In genomic region chr19:5422895-5423443, GRCm38 (mm10) we compare ENCODE assay signal across 8 mouse cellular contexts. TPM values are rescaled to one million over a fixed set of nuclear protein-coding genes. Genes with fewer than 3 reads are reported as not detected.
DNase-seq lines count a peak whose midpoint lies in the region; ATAC-seq and TF ChIP-seq lines count a peak whose summit lies in the region.

No protein-coding gene starts in this region.

- peaks cover 30% of the 10 kb centered on the region for H3K4me1 ChIP-seq in heart, embryonic 10.5 days
- peaks cover 32% of the 10 kb centered on the region for H3K4me1 ChIP-seq in thymus, adult 2 months (replicated peaks; ENCODE audit: control insufficient read depth, insufficient read depth, low read length)
- peaks cover 19% of the 10 kb centered on the region for H3K4me1 ChIP-seq in limb, embryonic 14.5 days (ENCODE audit: control insufficient read depth, insufficient read depth, low read length)

- TF ChIP-seq POLR2A in thymus, adult 2 months (IDR thresholded peaks at IDR 0.05; ENCODE audit: control insufficient read depth, extremely low read depth, insufficient read depth, low read length, poor library complexity): no peak
- no peak for TF ChIP-seq POLR2A in limb, embryonic 14.5 days (IDR thresholded peaks at IDR 0.05; ENCODE audit: borderline replicate concordance, extremely low read depth, insufficient read depth, insufficient read length)

- H3K27ac ChIP-seq in heart, embryonic 10.5 days: no peak overlapping the region
- no peak overlapping the region for H3K27ac ChIP-seq in thymus, adult 2 months (ENCODE audit: control insufficient read depth, insufficient read depth, low read length)
- no peak overlapping the region for H3K27ac ChIP-seq in limb, embryonic 14.5 days (replicated peaks; ENCODE audit: low read depth, low read length)

- H3K27me3 ChIP-seq in heart, embryonic 10.5 days (ENCODE audit: insufficient read depth, poor library complexity, severe bottlenecking): no peaks in the 10 kb centered on the region
- H3K27me3 ChIP-seq in thymus, adult 2 months (ENCODE audit: control insufficient read depth, insufficient read depth, low read length): no peaks in the 10 kb centered on the region
- H3K27me3 ChIP-seq in limb, embryonic 14.5 days (ENCODE audit: control insufficient read depth, insufficient read depth, low read length): no peaks in the 10 kb centered on the region

- H3K36me3 ChIP-seq in heart, embryonic 10.5 days: peaks cover 55% of the 10 kb centered on the region
- H3K36me3 ChIP-seq in thymus, adult 2 months (ENCODE audit: control insufficient read depth, insufficient read depth, low read length): 0 out of 2 replicates have a peak, but pooled peaks cover 11% of the 10 kb centered on the region
- H3K36me3 ChIP-seq in limb, embryonic 14.5 days (ENCODE audit: control insufficient read depth, insufficient read depth, low read length): peaks cover 58% of the 10 kb centered on the region

- 0 out of 2 replicates have a peak overlapping the region, but pooled peaks have one; percentile 83 for H3K9ac ChIP-seq in limb, embryonic 14.5 days (ENCODE audit: low read depth, low read length, severe bottlenecking)

- intact Hi-C loops in left cerebral cortex, postnatal 36 days (cut with DNase I): no loop called here
- intact Hi-C loops in gastrocnemius, postnatal 14 days (cut with DNase I; ENCODE audit: low total_unique reads): no loop called here

- no peak for TF ChIP-seq CTCF in thymus, adult 2 months (IDR thresholded peaks at IDR 0.05; ENCODE audit: borderline replicate concordance, control insufficient read depth, extremely low read depth, insufficient read depth, low read length, poor library complexity)

- H3K9me3 ChIP-seq in heart, embryonic 10.5 days: no peaks in the 10 kb centered on the region
- H3K9me3 ChIP-seq in limb, embryonic 14.5 days (ENCODE audit: control insufficient read depth, low read length): no peaks in the 10 kb centered on the region

- peak overlapping the region; percentile 83; the same call in 1 of the 2 replicates for H3K4me2 ChIP-seq in limb, embryonic 14.5 days (replicated peaks; ENCODE audit: low read depth, low read length, severe bottlenecking)

- no peak for ATAC-seq in limb, embryonic 14.5 days (ENCODE audit: low FRiP score, low read depth)

- DNase-seq in heart, embryonic 10.5 days (ENCODE audit: low spot score): no peak
- DNase-seq in heart, postnatal 4 days: no peak
- peak; percentile 50 for DNase-seq in thymus, postnatal 4 days
- no peak for DNase-seq in thymus, adult 2 months
- no peak for DNase-seq in limb, embryonic 14.5 days (ENCODE audit: low spot score)
- DNase-seq in left cerebral cortex, postnatal 36 days (ENCODE audit: low spot score in 2 of 2): no peak
- DNase-seq in gastrocnemius, postnatal 14 days: no peak
- no peak for DNase-seq in adrenal gland, adult 18-20 months (ENCODE audit: low spot score in 2 of 2)

- 89% methylated on average over 9 of the region's 9 CpGs for WGBS in heart, embryonic 10.5 days
- WGBS in thymus, adult 2 months: 93% methylated on average over 9 of the region's 9 CpGs
- WGBS in limb, embryonic 14.5 days: 84% methylated on average over 9 of the region's 9 CpGs

- peak overlapping the region; percentile 84 for H3K4me3 ChIP-seq in heart, embryonic 10.5 days
- H3K4me3 ChIP-seq in thymus, adult 2 months (ENCODE audit: control insufficient read depth, insufficient read depth, low read length): no peak overlapping the region
- H3K4me3 ChIP-seq in limb, embryonic 14.5 days (replicated peaks; ENCODE audit: low read length): peak overlapping the region; percentile 91; the same call in 1 of the 2 replicates

RNA-seq across cellular contexts. Expression of gene Drap1, which starts 1.8 kb away (rescaled TPM):
- 173 and 209 TPM in 2 replicates for polyA plus RNA-seq in heart, embryonic 10.5 days (2016; fragmentation: Nextera tagmentation; extraction: Ambion mirVana)
- 100 to 1,000 TPM; 231 to 246 TPM for total RNA-seq in heart, postnatal 4 days (2021)
- 112 and 133 TPM in 2 replicates for polyA plus RNA-seq in thymus, adult 2 months (2012; rRNA removed)
- 163 and 236 TPM in 2 replicates for polyA plus RNA-seq in limb, embryonic 14.5 days (2012; rRNA removed)
- polyA plus RNA-seq in limb, embryonic 14.5 days (2014; fragmentation: Nextera tagmentation; extraction: Ambion mirVana): 219 and 233 TPM in 2 replicates
- total RNA-seq in left cerebral cortex, postnatal 36 days (2021): 100 to 1,000 TPM; 245 to 260 TPM
- 100 to 1,000 TPM; 550 to 558 TPM for total RNA-seq in gastrocnemius, postnatal 14 days (2021)
- 100 to 1,000 TPM; 266 to 283 TPM for total RNA-seq in adrenal gland, adult 18-20 months (2021)

RNA-seq across cellular contexts. Expression of gene AI837181, which starts 2.0 kb away (rescaled TPM):
- polyA plus RNA-seq in heart, embryonic 10.5 days (2016; fragmentation: Nextera tagmentation; extraction: Ambion mirVana): 39.3 and 49.1 TPM in 2 replicates
- 10 to 100 TPM; 35.2 to 35.3 TPM for total RNA-seq in heart, postnatal 4 days (2021)
- 145 and 149 TPM in 2 replicates for polyA plus RNA-seq in thymus, adult 2 months (2012; rRNA removed)
- polyA plus RNA-seq in limb, embryonic 14.5 days (2012; rRNA removed): 97.5 and 132 TPM in 2 replicates
- 57.1 and 61.9 TPM in 2 replicates for polyA plus RNA-seq in limb, embryonic 14.5 days (2014; fragmentation: Nextera tagmentation; extraction: Ambion mirVana)
- total RNA-seq in left cerebral cortex, postnatal 36 days (2021): 10 to 100 TPM; 70.2 to 78.3 TPM
- 10 to 100 TPM; 45.1 to 48.4 TPM for total RNA-seq in gastrocnemius, postnatal 14 days (2021)
- 10 to 100 TPM; 46.5 to 47.2 TPM for total RNA-seq in adrenal gland, adult 18-20 months (2021)

RNA-seq across cellular contexts. Expression of gene Tsga10ip, which starts 20.6 kb away (rescaled TPM):
- polyA plus RNA-seq in heart, embryonic 10.5 days (2016; fragmentation: Nextera tagmentation; extraction: Ambion mirVana): 1.2 and 1.8 TPM in 2 replicates
- under 1 TPM; 0.45 to 0.48 TPM for total RNA-seq in heart, postnatal 4 days (2021)
- 0.14 and 0.59 TPM in 2 replicates for polyA plus RNA-seq in thymus, adult 2 months (2012; rRNA removed)
- 0.13 and 0.14 TPM in 2 replicates for polyA plus RNA-seq in limb, embryonic 14.5 days (2012; rRNA removed)
- 0.18 TPM in 1 of 2 replicates, not detected in the other for polyA plus RNA-seq in limb, embryonic 14.5 days (2014; fragmentation: Nextera tagmentation; extraction: Ambion mirVana)
- total RNA-seq in left cerebral cortex, postnatal 36 days (2021): not detected
- under 1 TPM; 0.58 to 0.70 TPM for total RNA-seq in gastrocnemius, postnatal 14 days (2021)
- under 1 TPM in 1 of 2 experiments, not detected in 1; 0.96 TPM for total RNA-seq in adrenal gland, adult 18-20 months (2021)

RNA-seq across cellular contexts. Expression of gene Fosl1, which starts 24.4 kb away (rescaled TPM):
- 0.34 and 0.49 TPM in 2 replicates for polyA plus RNA-seq in heart, embryonic 10.5 days (2016; fragmentation: Nextera tagmentation; extraction: Ambion mirVana)
- not detected for total RNA-seq in heart, postnatal 4 days (2021)
- 0.16 TPM in 1 of 2 replicates, not detected in the other for polyA plus RNA-seq in thymus, adult 2 months (2012; rRNA removed)
- polyA plus RNA-seq in limb, embryonic 14.5 days (2012; rRNA removed): 0.06 and 0.09 TPM in 2 replicates
- not detected in 2 replicates for polyA plus RNA-seq in limb, embryonic 14.5 days (2014; fragmentation: Nextera tagmentation; extraction: Ambion mirVana)
- total RNA-seq in left cerebral cortex, postnatal 36 days (2021): not detected
- total RNA-seq in gastrocnemius, postnatal 14 days (2021): not detected
- 1 to 10 TPM; 1.1 to 4.9 TPM for total RNA-seq in adrenal gland, adult 18-20 months (2021)

RNA-seq across cellular contexts. Expression of gene Sart1, which starts 34.5 kb away (rescaled TPM):
- polyA plus RNA-seq in heart, embryonic 10.5 days (2016; fragmentation: Nextera tagmentation; extraction: Ambion mirVana): 52.7 and 88.8 TPM in 2 replicates
- total RNA-seq in heart, postnatal 4 days (2021): 10 to 100 TPM; 52.6 to 54.1 TPM
- 41.6 and 48.9 TPM in 2 replicates for polyA plus RNA-seq in thymus, adult 2 months (2012; rRNA removed)
- 49.7 and 66.4 TPM in 2 replicates for polyA plus RNA-seq in limb, embryonic 14.5 days (2012; rRNA removed)
- 67.1 and 76.1 TPM in 2 replicates for polyA plus RNA-seq in limb, embryonic 14.5 days (2014; fragmentation: Nextera tagmentation; extraction: Ambion mirVana)
- 100 to 1,000 TPM in 1 of 2 experiments, 10 to 100 TPM in 1; 75.6 to 103 TPM for total RNA-seq in left cerebral cortex, postnatal 36 days (2021)
- total RNA-seq in gastrocnemius, postnatal 14 days (2021): 10 to 100 TPM; 28.0 to 39.0 TPM
- 10 to 100 TPM; 79.8 to 85.0 TPM for total RNA-seq in adrenal gland, adult 18-20 months (2021)
